8 mouse cellular contexts compared by ENCODE assay signal in genomic region chr2:65121435-65121834, GRCm38 (mm10).
DNase-seq lines count a peak whose midpoint lies in the region; ATAC-seq and TF ChIP-seq lines count a peak whose summit lies in the region.

No protein-coding gene starts in this region.

- H3K4me2 ChIP-seq in stomach, postnatal 0 days (replicated peaks; ENCODE audit: low read depth), result no peak overlapping the region

- peak; percentile 24 to 51 for DNase-seq in frontal cortex, postnatal 36 days (ENCODE audit: low spot score in 2 of 2)
- peak; percentile 31 for DNase-seq in ovary, postnatal 14 days (ENCODE audit: low spot score)
- no peak for DNase-seq in ovary, adult 18-20 months (ENCODE audit: low spot score)
- DNase-seq in c-Kit-positive CD71-positive TER-119-positive erythroid progenitor cells, embryonic 14.5 days (ENCODE audit: low spot score), result peak; percentile 4
- peak; percentile 40 to 54 for DNase-seq in left cerebral cortex, postnatal 10 days (ENCODE audit: extremely low spot score in 1 of 2, low spot score in 2 of 2)
- DNase-seq in stomach, postnatal 0 days (ENCODE audit: low spot score), result peak; percentile 34

- no peaks in the 10 kb centered on the region for H3K27me3 ChIP-seq in stomach, postnatal 0 days (ENCODE audit: control insufficient read depth, insufficient read depth, low read length)

- H3K9ac ChIP-seq in stomach, postnatal 0 days (ENCODE audit: low read length), result no peak overlapping the region

- H3K27ac ChIP-seq in stomach, postnatal 0 days (replicated peaks), result no peak overlapping the region

- intact Hi-C loops in left cerebral cortex, postnatal 10 days (cut with DNase I), result loop anchor here (2.0 to 5.0 kb wide), 2 partner anchors 99 to 154 kb away; no protein-coding TSS in a partner anchor

- no peak for TF ChIP-seq EP300 in stomach, postnatal 0 days (optimal IDR thresholded peaks at IDR 0.05)

- H3K36me3 ChIP-seq in stomach, postnatal 0 days (ENCODE audit: control insufficient read depth, insufficient read depth, low read length), result no peaks in the 10 kb centered on the region

- H3K4me1 ChIP-seq in stomach, postnatal 0 days (replicated peaks; ENCODE audit: control insufficient read depth, insufficient read depth), result no peaks in the 10 kb centered on the region; the same call in 1 of the 2 replicates

- no peaks in the 10 kb centered on the region for H3K9me3 ChIP-seq in stomach, postnatal 0 days (ENCODE audit: control insufficient read depth, low read length)

- no peak for ATAC-seq in frontal cortex, adult (ENCODE audit: low TSS enrichment)
- no peak for ATAC-seq in stomach, postnatal 0 days (ENCODE audit: low FRiP score, low TSS enrichment)
- no peak for ATAC-seq in erythroblast, adult 5-6 weeks (replicated peaks; ENCODE audit: low FRiP score, poor library complexity, severe bottlenecking)

- 2% methylated on average over 1 of the region's 1 CpGs for WGBS in stomach, postnatal 0 days

- peak; percentile 82 for TF ChIP-seq CTCF in stomach, postnatal 0 days (IDR thresholded peaks at IDR 0.05; ENCODE audit: low read depth)

- no peak overlapping the region for H3K4me3 ChIP-seq in stomach, postnatal 0 days (ENCODE audit: low read depth, low read length)
